Mouse (Mus musculus): ENCODE data around the gene Eid1. TPM values are rescaled to one million over a fixed set of nuclear protein-coding genes. Genes with fewer than 3 reads are reported as not detected.

Gene Eid1
- polyA plus RNA-seq, 1 experiment = 24.6 TPM

DNA sequence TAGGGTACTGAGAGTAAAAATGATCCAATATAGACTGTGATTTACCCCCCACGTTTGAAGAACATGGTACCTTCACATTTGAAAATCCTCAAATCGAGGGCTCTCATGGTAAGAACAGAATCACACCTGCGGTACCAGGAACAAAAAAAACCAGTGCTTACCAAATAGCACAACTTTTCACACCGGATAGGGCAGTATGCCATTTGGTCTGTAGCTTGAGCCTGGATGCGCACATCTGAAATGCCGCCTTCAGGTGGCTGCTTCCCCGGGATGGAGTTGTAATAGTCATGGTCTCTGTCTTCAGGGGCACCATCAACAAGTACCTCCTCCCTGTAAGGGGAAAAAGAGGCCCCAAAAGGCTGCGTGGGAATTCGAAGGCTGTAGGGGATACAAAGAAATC, 17.5 kb upstream of the Eid1 start:
- no peak overlapping the region for H3ac ChIP-seq (ENCODE audit: control insufficient read depth, insufficient read length)
- no peak overlapping the region for H3K4me2 ChIP-seq (ENCODE audit: low read depth)
- H3K27me3 ChIP-seq (ENCODE audit: control insufficient read depth, insufficient read depth, insufficient read length) = no peaks in the 10 kb centered on the region
- TF ChIP-seq E2F4 (IDR thresholded peaks at IDR 0.05; ENCODE audit: insufficient read depth) (no peak), REST (IDR thresholded peaks at IDR 0.05; ENCODE audit: insufficient read depth, insufficient read length) (no peak), MYOD1 (IDR thresholded peaks at IDR 0.05; ENCODE audit: control insufficient read depth in 1 of 3, insufficient read length in 2 of 3, low read depth in 2 of 3) (no peak), TCF3 (IDR thresholded peaks at IDR 0.05; ENCODE audit: insufficient read length, low read depth) (no peak), MYOG (IDR thresholded peaks at IDR 0.05; ENCODE audit: control insufficient read depth in 1 of 3, insufficient read depth in 1 of 3, insufficient read length in 2 of 3, low read depth in 2 of 3) (no peak), POLR2AphosphoS2 (IDR thresholded peaks at IDR 0.05; ENCODE audit: insufficient read length, low read depth) (no peak), SRF (IDR thresholded peaks at IDR 0.05; ENCODE audit: control insufficient read depth, insufficient read length, low read depth) (no peak), CEBPB (IDR thresholded peaks at IDR 0.05; ENCODE audit: insufficient read depth, poor library complexity, severe bottlenecking) (no peak), MAX (IDR thresholded peaks at IDR 0.05; ENCODE audit: low read depth) (no peak), TCF12 (IDR thresholded peaks at IDR 0.05; ENCODE audit: insufficient read depth, poor library complexity, severe bottlenecking) (no peak), POLR2A (IDR thresholded peaks at IDR 0.05; ENCODE audit: insufficient read length, low read depth) (no peak), USF1 (IDR thresholded peaks at IDR 0.05; ENCODE audit: low read depth) (no peak)
- no peak overlapping the region for H3K4me3 ChIP-seq
- no peaks in the 10 kb centered on the region for H3K79me2 ChIP-seq (ENCODE audit: control insufficient read depth, insufficient read depth)
- H3K36me3 ChIP-seq (ENCODE audit: control insufficient read depth, insufficient read depth) = no peaks in the 10 kb centered on the region

GRCm38 (mm10) chr2:125659823-125660536, 12.9 kb upstream of the Eid1 start:
- Histone ChIP-seq H3K27me3 (ENCODE audit: control insufficient read depth, insufficient read depth, insufficient read length) (no peaks in the 10 kb centered on the region), H3K79me2 (ENCODE audit: control insufficient read depth, insufficient read depth) (no peaks in the 10 kb centered on the region), H3K4me3 (no peak overlapping the region), H3K4me2 (ENCODE audit: low read depth) (no peak overlapping the region), H3K36me3 (ENCODE audit: control insufficient read depth, insufficient read depth) (no peaks in the 10 kb centered on the region), H3ac (ENCODE audit: control insufficient read depth, insufficient read length) (no peak overlapping the region)
- TF ChIP-seq POLR2AphosphoS2 (IDR thresholded peaks at IDR 0.05; ENCODE audit: insufficient read length, low read depth) (no peak), MAX (IDR thresholded peaks at IDR 0.05; ENCODE audit: low read depth) (no peak), MYOD1 (IDR thresholded peaks at IDR 0.05; ENCODE audit: control insufficient read depth in 1 of 3, insufficient read length in 2 of 3, low read depth in 2 of 3) (no peak), E2F4 (IDR thresholded peaks at IDR 0.05; ENCODE audit: insufficient read depth) (no peak), USF1 (IDR thresholded peaks at IDR 0.05; ENCODE audit: low read depth) (no peak), MYOG (IDR thresholded peaks at IDR 0.05; ENCODE audit: control insufficient read depth in 1 of 3, insufficient read depth in 1 of 3, insufficient read length in 2 of 3, low read depth in 2 of 3) (no peak), TCF3 (IDR thresholded peaks at IDR 0.05; ENCODE audit: insufficient read length, low read depth) (no peak), TCF12 (IDR thresholded peaks at IDR 0.05; ENCODE audit: insufficient read depth, poor library complexity, severe bottlenecking) (no peak), REST (IDR thresholded peaks at IDR 0.05; ENCODE audit: insufficient read depth, insufficient read length) (no peak), SRF (IDR thresholded peaks at IDR 0.05; ENCODE audit: control insufficient read depth, insufficient read length, low read depth) (no peak), POLR2A (IDR thresholded peaks at IDR 0.05; ENCODE audit: insufficient read length, low read depth) (no peak), CEBPB (IDR thresholded peaks at IDR 0.05; ENCODE audit: insufficient read depth, poor library complexity, severe bottlenecking) (no peak)

DNA sequence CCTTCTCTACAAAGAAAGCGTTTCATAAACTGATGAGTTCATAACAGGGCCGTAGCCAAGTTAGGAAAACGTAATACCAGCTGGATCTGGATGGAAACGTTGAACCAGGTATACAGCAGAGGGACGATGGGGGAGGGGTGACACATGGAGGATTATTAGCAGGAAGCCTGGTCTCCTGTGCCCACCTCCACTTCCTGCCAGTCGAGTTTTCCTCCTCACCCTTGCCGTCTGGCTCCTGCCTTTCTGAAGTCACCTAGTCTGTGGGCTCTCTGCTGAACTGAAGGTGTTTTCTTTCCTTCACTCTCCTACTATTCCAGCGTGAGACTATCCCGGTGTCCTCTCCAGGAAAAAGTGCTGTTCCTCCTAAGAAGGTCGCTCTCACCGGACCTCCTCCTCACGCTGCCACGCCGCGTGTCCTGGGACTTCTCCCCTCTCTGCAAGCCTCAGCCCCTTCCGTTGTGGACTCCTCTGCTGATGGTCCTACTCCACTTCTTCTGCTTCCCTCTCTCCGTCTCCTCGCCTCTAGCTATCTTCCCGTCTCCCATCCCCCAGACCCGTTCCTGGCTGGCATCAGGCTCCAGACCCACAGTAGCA, 12.3 kb upstream of the Eid1 start:
- no peak overlapping the region for H3K4me3 ChIP-seq
- TF ChIP-seq MYOG (IDR thresholded peaks at IDR 0.05; ENCODE audit: control insufficient read depth in 1 of 3, insufficient read depth in 1 of 3, insufficient read length in 2 of 3, low read depth in 2 of 3) (no peak), POLR2A (IDR thresholded peaks at IDR 0.05; ENCODE audit: insufficient read length, low read depth) (no peak), MYOD1 (IDR thresholded peaks at IDR 0.05; ENCODE audit: control insufficient read depth in 1 of 3, insufficient read length in 2 of 3, low read depth in 2 of 3) (no peak), REST (IDR thresholded peaks at IDR 0.05; ENCODE audit: insufficient read depth, insufficient read length) (no peak), TCF12 (IDR thresholded peaks at IDR 0.05; ENCODE audit: insufficient read depth, poor library complexity, severe bottlenecking) (no peak), TCF3 (IDR thresholded peaks at IDR 0.05; ENCODE audit: insufficient read length, low read depth) (no peak), USF1 (IDR thresholded peaks at IDR 0.05; ENCODE audit: low read depth) (no peak), CEBPB (IDR thresholded peaks at IDR 0.05; ENCODE audit: insufficient read depth, poor library complexity, severe bottlenecking) (no peak)

GRCm38 (mm10) chr2:125661156-125661555, 11.7 kb upstream of the Eid1 start:
- no peak overlapping the region for H3K4me3 ChIP-seq
- H3K79me2 ChIP-seq (ENCODE audit: control insufficient read depth, insufficient read depth) = no peaks in the 10 kb centered on the region
- no peaks in the 10 kb centered on the region for H3K27me3 ChIP-seq (ENCODE audit: control insufficient read depth, insufficient read depth, insufficient read length)
- H3ac ChIP-seq (ENCODE audit: control insufficient read depth, insufficient read length) = no peak overlapping the region
- no peak overlapping the region for H3K4me2 ChIP-seq (ENCODE audit: low read depth)
- H3K36me3 ChIP-seq (ENCODE audit: control insufficient read depth, insufficient read depth) = no peaks in the 10 kb centered on the region
- no peak for TF ChIP-seq SRF (IDR thresholded peaks at IDR 0.05; ENCODE audit: control insufficient read depth, insufficient read length, low read depth)
- TF ChIP-seq MYOD1 (IDR thresholded peaks at IDR 0.05; ENCODE audit: control insufficient read depth in 1 of 3, insufficient read length in 2 of 3, low read depth in 2 of 3) = no peak
- no peak for TF ChIP-seq POLR2AphosphoS2 (IDR thresholded peaks at IDR 0.05; ENCODE audit: insufficient read length, low read depth)
- TF ChIP-seq USF1 (IDR thresholded peaks at IDR 0.05; ENCODE audit: low read depth) = no peak
- TF ChIP-seq E2F4 (IDR thresholded peaks at IDR 0.05; ENCODE audit: insufficient read depth) = no peak

More for the DNA sequence above, 12.3 kb upstream of the Eid1 start:
- no peak overlapping the region for H3K4me2 ChIP-seq (ENCODE audit: low read depth)
- no peaks in the 10 kb centered on the region for H3K36me3 ChIP-seq (ENCODE audit: control insufficient read depth, insufficient read depth)
- no peaks in the 10 kb centered on the region for H3K79me2 ChIP-seq (ENCODE audit: control insufficient read depth, insufficient read depth)
- no peak overlapping the region for H3ac ChIP-seq (ENCODE audit: control insufficient read depth, insufficient read length)
- H3K27me3 ChIP-seq (ENCODE audit: control insufficient read depth, insufficient read depth, insufficient read length) = no peaks in the 10 kb centered on the region

Measured in myocyte (in vitro differentiated cells).